Mouse (Mus musculus): ENCODE measurements around the gene Cldn19. TPM values are rescaled to one million over a fixed set of nuclear protein-coding genes. Genes with fewer than 3 reads are reported as not detected.

Gene Cldn19
- polyA plus RNA-seq, 1 experiment from 2014 or later = 12.8 TPM

GRCm38 (mm10) chr4:119248407-119248965, 6.7 kb upstream of the Cldn19 start:
- H3K36me3 ChIP-seq (ENCODE audit: control insufficient read depth, insufficient read depth) = peaks cover 12% of the 10 kb centered on the region; the same call in 1 of the 2 replicates
- no peaks in the 10 kb centered on the region for H3K4me1 ChIP-seq (replicated peaks; ENCODE audit: control insufficient read depth, insufficient read depth, low read length)
- no peak overlapping the region for H3K4me2 ChIP-seq (replicated peaks; ENCODE audit: low read depth)
- no peak for ATAC-seq
- no peak overlapping the region for H3K4me3 ChIP-seq (ENCODE audit: low read depth, low read length)
- TF ChIP-seq CTCF (IDR thresholded peaks at IDR 0.05; ENCODE audit: low read depth) = no peak
- no peaks in the 10 kb centered on the region for H3K27me3 ChIP-seq (replicated peaks; ENCODE audit: control insufficient read depth, insufficient read depth, low read length)
- H3K27ac ChIP-seq (ENCODE audit: low read depth, low read length) = no peak overlapping the region
- no peak overlapping the region for H3K9ac ChIP-seq (ENCODE audit: low read depth, low read length)
- 87% methylated on average over 11 of the region's 11 CpGs for WGBS
- no peaks in the 10 kb centered on the region for H3K9me3 ChIP-seq (ENCODE audit: control insufficient read depth)

GRCm38 (mm10) chr4:119252025-119252808, 3.0 kb upstream of the Cldn19 start:
- H3K4me1 ChIP-seq (replicated peaks; ENCODE audit: control insufficient read depth, insufficient read depth, low read length) = no peaks in the 10 kb centered on the region
- no peak for ATAC-seq
- no peak overlapping the region for H3K4me2 ChIP-seq (replicated peaks; ENCODE audit: low read depth)
- 48% methylated on average over 7 of the region's 7 CpGs for whole genome bisulfite sequencing
- no peak overlapping the region for H3K4me3 ChIP-seq (ENCODE audit: low read depth, low read length)
- no peaks in the 10 kb centered on the region for H3K27me3 ChIP-seq (replicated peaks; ENCODE audit: control insufficient read depth, insufficient read depth, low read length)
- H3K27ac ChIP-seq (ENCODE audit: low read depth, low read length) = no peak overlapping the region
- no peaks in the 10 kb centered on the region; the same call in 1 of the 2 replicates for H3K36me3 ChIP-seq (ENCODE audit: control insufficient read depth, insufficient read depth)
- H3K9me3 ChIP-seq (ENCODE audit: control insufficient read depth) = no peaks in the 10 kb centered on the region
- no peak for TF ChIP-seq CTCF (IDR thresholded peaks at IDR 0.05; ENCODE audit: low read depth)
- H3K9ac ChIP-seq (ENCODE audit: low read depth, low read length) = no peak overlapping the region

GRCm38 (mm10) chr4:119254012-119254618, 1.1 kb upstream of the Cldn19 start:
- H3K4me2 ChIP-seq (replicated peaks; ENCODE audit: low read depth) = no peak overlapping the region
- no peak overlapping the region for H3K9ac ChIP-seq (ENCODE audit: low read depth, low read length)
- H3K9me3 ChIP-seq (ENCODE audit: control insufficient read depth) = no peaks in the 10 kb centered on the region
- H3K36me3 ChIP-seq (ENCODE audit: control insufficient read depth, insufficient read depth) = no peaks in the 10 kb centered on the region
- ATAC-seq = no peak
- H3K4me1 ChIP-seq (replicated peaks; ENCODE audit: control insufficient read depth, insufficient read depth, low read length) = 0 out of 2 replicates have a peak, but pooled peaks cover 2% of the 10 kb centered on the region
- H3K27ac ChIP-seq (ENCODE audit: low read depth, low read length) = no peak overlapping the region
- 60% methylated on average over 9 of the region's 9 CpGs for WGBS
- H3K27me3 ChIP-seq (replicated peaks; ENCODE audit: control insufficient read depth, insufficient read depth, low read length) = no peaks in the 10 kb centered on the region
- no peak for TF ChIP-seq CTCF (IDR thresholded peaks at IDR 0.05; ENCODE audit: low read depth)
- no peak overlapping the region for H3K4me3 ChIP-seq (ENCODE audit: low read depth, low read length)

GRCm38 (mm10) chr4:119257083-119257482, 1.9 kb downstream of the Cldn19 start:
- no peaks in the 10 kb centered on the region for H3K9me3 ChIP-seq (ENCODE audit: control insufficient read depth)
- H3K4me2 ChIP-seq (replicated peaks; ENCODE audit: low read depth) = peak overlapping the region; percentile 48
- H3K9ac ChIP-seq (ENCODE audit: low read depth, low read length) = peak overlapping the region; percentile 58; the same call in 1 of the 2 replicates
- H3K4me1 ChIP-seq (replicated peaks; ENCODE audit: control insufficient read depth, insufficient read depth, low read length) = 0 out of 2 replicates have a peak, but pooled peaks cover 2% of the 10 kb centered on the region
- TF ChIP-seq CTCF (IDR thresholded peaks at IDR 0.05; ENCODE audit: low read depth) = no peak
- peak; percentile 86 for ATAC-seq
- peak overlapping the region; percentile 94 for H3K27ac ChIP-seq (ENCODE audit: low read depth, low read length)
- no peaks in the 10 kb centered on the region for H3K36me3 ChIP-seq (ENCODE audit: control insufficient read depth, insufficient read depth)
- no peaks in the 10 kb centered on the region for H3K27me3 ChIP-seq (replicated peaks; ENCODE audit: control insufficient read depth, insufficient read depth, low read length)
- 37% methylated on average over 6 of the region's 6 CpGs for WGBS
- H3K4me3 ChIP-seq (ENCODE audit: low read depth, low read length) = 0 out of 2 replicates have a peak overlapping the region, but pooled peaks have one; percentile 1

GRCm38 (mm10) chr4:119259344-119260254, 4.4 kb downstream of the Cldn19 start:
- H3K4me1 ChIP-seq (replicated peaks; ENCODE audit: control insufficient read depth, insufficient read depth, low read length) = 0 out of 2 replicates have a peak, but pooled peaks cover 2% of the 10 kb centered on the region
- H3K9ac ChIP-seq (ENCODE audit: low read depth, low read length) = no peak overlapping the region
- no peaks in the 10 kb centered on the region for H3K9me3 ChIP-seq (ENCODE audit: control insufficient read depth)
- H3K4me2 ChIP-seq (replicated peaks; ENCODE audit: low read depth) = 0 out of 2 replicates have a peak overlapping the region, but pooled peaks have one; percentile 21
- ATAC-seq = no peak
- H3K27ac ChIP-seq (ENCODE audit: low read depth, low read length) = peak overlapping the region; percentile 61
- H3K27me3 ChIP-seq (replicated peaks; ENCODE audit: control insufficient read depth, insufficient read depth, low read length) = no peaks in the 10 kb centered on the region
- peak; percentile 53 for TF ChIP-seq CTCF (IDR thresholded peaks at IDR 0.05; ENCODE audit: low read depth)
- WGBS = 68% methylated on average over 15 of the region's 15 CpGs
- no peak overlapping the region for H3K4me3 ChIP-seq (ENCODE audit: low read depth, low read length)
- H3K36me3 ChIP-seq (ENCODE audit: control insufficient read depth, insufficient read depth) = no peaks in the 10 kb centered on the region
